Mouse (Mus musculus) forebrain, embryonic 15.5 days (tissue): ENCODE results near the gene Ggt1. TPM values are rescaled to one million over a fixed set of nuclear protein-coding genes. Genes with fewer than 3 reads are reported as not detected.

Experiments
- ATAC-seq: fragments of 200-750 bp; cut with Nextera tagmentation; replicated peaks from 2 replicates; pipeline ENCODE4 v1.8.0; 2017; ENCODE audit warnings: mild to moderate bottlenecking, moderate TSS enrichment, moderate library complexity
- H3K27ac ChIP-seq: fragments of 300-500 bp; sonication (generic); replicated peaks from 2 replicates; pipeline ENCODE4 v1.5.1; 2015; ENCODE audit warnings: mild to moderate bottlenecking, inconsistent platforms
- H3K27me3 ChIP-seq: fragments of 300-500 bp; sonication (generic); 2 replicates; pipeline ENCODE4 v1.6.1; 2015; ENCODE audit warnings: inconsistent platforms
- H3K36me3 ChIP-seq: fragments of 300-500 bp; sonication (generic); 2 replicates; pipeline ENCODE4 v1.6.1; 2015; ENCODE audit warnings: mild to moderate bottlenecking, inconsistent platforms
- H3K4me1 ChIP-seq: fragments of 300-500 bp; sonication (generic); 2 replicates; pipeline ENCODE4 v1.6.1; 2015; ENCODE audit warnings: inconsistent platforms
- H3K4me2 ChIP-seq: fragments of 300-500 bp; sonication (generic); replicated peaks from 2 replicates; pipeline ENCODE4 v1.6.1; 2015; ENCODE audit warnings: mild to moderate bottlenecking, inconsistent platforms
- H3K4me3 ChIP-seq: fragments of 300-500 bp; sonication (generic); 2 replicates; pipeline ENCODE4 v1.5.1; 2015; ENCODE audit warnings: mild to moderate bottlenecking, inconsistent platforms
- H3K9ac ChIP-seq: fragments of 300-500 bp; sonication (generic); replicated peaks from 2 replicates; pipeline ENCODE4 v1.6.1; 2015; ENCODE audit warnings: mild to moderate bottlenecking, inconsistent platforms
- H3K9me3 ChIP-seq: fragments of 300-500 bp; sonication (generic); 2 replicates; pipeline ENCODE4 v1.6.1; 2016; ENCODE audit warnings: inconsistent platforms
- WGBS: fragments of 180-500 bp; shearing (Covaris S2); methylation state at CpG from one replicate; pipeline ENCODE4 v1.1.7; 2015; ENCODE audit warnings: mixed read lengths; 5-methylcytosine and 5-hydroxymethylcytosine counted together
- polyA plus RNA-seq: library from polyadenylated mRNA; unstranded; fragments of >200 nt; fragmentation: Nextera tagmentation; extraction: Ambion mirVana; gene quantifications from 2 replicates; pipeline ENCODE4 v1.2.1, GENCODE M21; 2015

Gene Ggt1
- polyA plus RNA-seq, 1 experiment from 2014 or later = 0.67 TPM

DNA sequence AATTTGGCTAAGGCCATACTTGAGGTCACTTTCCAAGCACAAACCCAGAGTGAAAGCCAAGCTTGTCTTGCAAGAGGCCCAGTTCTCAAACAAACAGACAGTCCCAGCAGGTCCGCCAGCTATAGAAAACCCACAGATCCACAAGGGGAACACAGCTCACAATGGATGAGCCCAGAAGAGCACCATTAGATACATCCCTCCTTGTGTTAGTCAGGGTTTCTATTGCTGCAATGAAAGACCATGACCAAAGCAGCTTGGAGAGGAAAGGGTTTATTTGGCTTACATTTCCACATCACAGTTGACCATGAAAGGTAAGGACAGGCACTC is 25.1 kb downstream of the Ggt1 start:
- ATAC-seq = peak; percentile 26
- no peaks in the 10 kb centered on the region for H3K36me3 ChIP-seq
- H3K27me3 ChIP-seq = no peaks in the 10 kb centered on the region
- H3K9ac ChIP-seq = no peak overlapping the region
- WGBS = 74% methylated on average over 1 of the region's 1 CpGs
- 0 out of 2 replicates have a peak overlapping the region, but pooled peaks have one; percentile 17 for H3K27ac ChIP-seq
- no peak overlapping the region for H3K4me2 ChIP-seq
- no peaks in the 10 kb centered on the region for H3K9me3 ChIP-seq
- no peak overlapping the region for H3K4me3 ChIP-seq
- H3K4me1 ChIP-seq = peaks cover 14% of the 10 kb centered on the region

DNA sequence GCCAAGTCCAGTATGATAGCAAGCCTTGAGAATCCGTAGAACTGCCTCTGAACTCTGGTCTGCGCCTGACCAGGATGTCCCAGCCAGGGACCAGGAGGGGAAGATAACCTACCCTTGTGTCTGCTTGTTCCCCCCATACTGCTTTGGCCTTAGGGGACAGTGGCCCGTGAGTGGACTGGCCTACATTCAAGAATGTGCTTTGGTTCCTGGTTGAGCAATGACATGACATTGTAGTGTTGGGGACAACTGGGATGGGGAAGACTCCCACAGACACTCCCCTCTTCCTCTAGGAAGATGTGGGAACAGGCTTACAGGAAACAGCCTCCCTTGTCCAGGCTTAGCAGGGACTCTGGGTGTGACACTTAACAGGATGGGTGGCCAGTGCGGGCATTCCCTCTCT is 26.4 kb downstream of the Ggt1 start:
- ATAC-seq = no peak
- Histone ChIP-seq H3K4me3 (no peak overlapping the region), H3K36me3 (no peaks in the 10 kb centered on the region), H3K4me1 (peaks cover 14% of the 10 kb centered on the region), H3K27me3 (no peaks in the 10 kb centered on the region), H3K9ac (no peak overlapping the region), H3K27ac (no peak overlapping the region), H3K9me3 (no peaks in the 10 kb centered on the region), H3K4me2 (no peak overlapping the region)
- WGBS = 93% methylated on average over 4 of the region's 4 CpGs

DNA sequence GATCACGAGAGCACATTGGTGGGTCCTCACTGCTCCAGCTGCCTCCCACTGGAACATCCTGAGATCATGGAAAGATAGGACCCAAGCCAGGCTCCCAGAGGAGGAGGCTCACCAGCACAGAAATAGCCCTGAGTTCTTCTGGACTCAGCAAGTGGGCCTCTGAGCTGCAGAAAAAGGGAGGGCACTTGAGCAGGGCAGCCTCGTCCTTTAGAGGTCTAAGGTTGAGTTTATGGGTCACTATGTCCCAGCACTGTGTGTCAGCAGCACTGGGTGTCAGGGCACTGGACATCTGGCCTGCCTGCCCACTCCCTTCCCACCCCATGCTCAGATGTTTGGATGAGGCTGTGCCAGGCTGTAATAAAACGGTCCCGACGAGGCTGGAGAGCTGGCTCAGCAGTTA is 26.9 kb downstream of the Ggt1 start:
- H3K36me3 ChIP-seq = no peaks in the 10 kb centered on the region
- no peak overlapping the region for H3K9ac ChIP-seq
- H3K27me3 ChIP-seq = no peaks in the 10 kb centered on the region
- 75% methylated on average over 5 of the region's 5 CpGs for WGBS
- ATAC-seq = no peak
- no peak overlapping the region for H3K4me3 ChIP-seq
- H3K4me2 ChIP-seq = no peak overlapping the region
- H3K27ac ChIP-seq = no peak overlapping the region
- no peaks in the 10 kb centered on the region for H3K9me3 ChIP-seq
- peaks cover 14% of the 10 kb centered on the region for H3K4me1 ChIP-seq

DNA sequence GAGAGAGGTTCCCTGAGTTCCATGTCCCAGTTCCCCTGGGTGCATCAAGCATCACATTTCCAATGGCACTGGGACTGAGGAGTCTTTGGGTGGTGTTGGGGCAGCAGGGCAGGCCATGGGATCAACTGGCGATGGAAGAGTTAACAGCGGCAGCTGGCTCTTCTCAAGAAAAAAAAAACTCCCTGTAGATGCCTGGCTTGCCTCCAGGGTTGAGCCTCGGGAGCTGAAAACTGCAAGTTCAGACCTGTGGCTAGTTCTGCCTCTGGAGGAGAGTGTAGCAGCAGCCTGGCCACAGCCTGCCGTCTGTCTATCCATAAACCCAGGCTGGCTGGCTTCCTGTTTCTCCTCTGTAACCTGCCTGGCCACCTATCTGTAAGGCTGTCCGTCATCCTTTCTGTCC is 27.7 kb downstream of the Ggt1 start, which contains the start of gene Ggt5:
Gene Ggt5 (plus strand): TSS at position 212 of the 400 bp plus-strand sequence.
- no peak within 1 kb of the TSS for H3K4me3 ChIP-seq
- no peaks in the 10 kb centered on the region for H3K9me3 ChIP-seq
- H3K36me3 ChIP-seq = no peaks in the 10 kb centered on the region
- 32% methylated on average over 5 of the region's 5 CpGs for WGBS
- no peak for ATAC-seq
- peaks cover 14% of the 10 kb centered on the region for H3K4me1 ChIP-seq
- no peak within 1 kb of the TSS for H3K4me2 ChIP-seq
- H3K27me3 ChIP-seq = no peaks in the 10 kb centered on the region
- no peak within 1 kb of the TSS for H3K27ac ChIP-seq
- H3K9ac ChIP-seq = no peak within 1 kb of the TSS

DNA sequence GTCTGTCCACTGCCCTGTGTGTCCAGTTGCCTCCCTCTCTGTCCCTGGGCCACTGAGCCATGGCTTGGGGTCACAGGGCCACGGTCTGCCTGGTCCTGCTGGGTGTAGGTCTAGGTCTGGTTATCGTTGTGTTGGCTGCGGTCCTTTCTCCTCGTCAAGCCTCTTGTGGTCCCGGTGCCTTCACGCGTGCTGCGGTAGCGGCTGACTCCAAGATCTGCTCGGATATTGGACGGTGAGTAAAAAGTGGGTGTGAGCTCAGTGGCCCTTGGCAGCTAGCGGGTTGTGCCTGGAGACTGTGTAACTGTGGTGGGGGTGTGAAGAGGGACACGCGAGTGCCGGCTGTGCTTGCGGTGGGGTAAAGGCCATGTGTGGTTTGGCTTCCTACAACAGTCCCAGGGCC is 28.2 kb downstream of the Ggt1 start:
- 83% methylated on average over 16 of the region's 16 CpGs for WGBS
- no peaks in the 10 kb centered on the region for H3K36me3 ChIP-seq
- H3K27me3 ChIP-seq = no peaks in the 10 kb centered on the region

DNA sequence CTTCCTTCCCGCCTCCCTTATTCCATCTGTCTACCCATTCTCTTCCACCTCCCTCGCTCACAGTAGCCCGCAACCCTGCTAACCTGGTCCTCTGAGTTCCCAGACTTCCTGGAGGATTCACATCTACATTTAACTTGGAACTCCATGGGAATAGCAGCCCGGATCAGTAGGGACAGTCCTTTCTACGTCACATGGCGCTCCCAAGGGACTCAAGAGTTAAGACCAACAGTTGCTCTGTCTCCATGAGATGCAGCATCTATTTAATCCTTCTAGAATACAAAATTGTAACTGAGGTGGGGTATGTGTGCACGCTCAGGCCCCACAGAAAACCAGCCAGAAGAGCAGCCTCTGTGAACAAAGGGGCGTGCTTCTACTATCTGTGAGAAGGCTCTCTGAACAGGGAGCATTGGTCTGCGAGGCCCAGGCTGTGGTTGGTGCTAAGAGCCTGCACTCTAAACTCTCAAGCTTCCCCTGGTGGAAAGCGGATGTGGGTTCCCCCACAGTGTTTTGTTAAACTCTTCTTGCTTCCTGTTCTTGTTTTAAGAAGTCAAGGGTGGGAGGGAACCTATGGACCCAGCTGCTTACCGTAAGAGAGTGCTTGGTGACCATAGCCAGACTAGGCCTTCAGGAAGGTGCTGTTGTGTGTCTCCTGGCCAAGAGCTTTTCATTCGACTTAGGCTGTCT is 29.9 kb downstream of the Ggt1 start:
- 82% methylated on average over 12 of the region's 12 CpGs for WGBS
- no peak overlapping the region for H3K27ac ChIP-seq
- no peak overlapping the region for H3K4me3 ChIP-seq
- H3K9me3 ChIP-seq = no peaks in the 10 kb centered on the region
- no peaks in the 10 kb centered on the region for H3K36me3 ChIP-seq
- no peak overlapping the region for H3K9ac ChIP-seq
- no peak for ATAC-seq
- H3K27me3 ChIP-seq = no peaks in the 10 kb centered on the region
- H3K4me1 ChIP-seq = peaks cover 9% of the 10 kb centered on the region
- no peak overlapping the region for H3K4me2 ChIP-seq

More for the DNA sequence above, 28.2 kb downstream of the Ggt1 start:
- no peak overlapping the region for H3K4me3 ChIP-seq
- H3K9me3 ChIP-seq = no peaks in the 10 kb centered on the region
- H3K27ac ChIP-seq = no peak overlapping the region
- no peak overlapping the region for H3K9ac ChIP-seq
- H3K4me2 ChIP-seq = no peak overlapping the region
- no peak for ATAC-seq
- peaks cover 14% of the 10 kb centered on the region for H3K4me1 ChIP-seq

DNA sequence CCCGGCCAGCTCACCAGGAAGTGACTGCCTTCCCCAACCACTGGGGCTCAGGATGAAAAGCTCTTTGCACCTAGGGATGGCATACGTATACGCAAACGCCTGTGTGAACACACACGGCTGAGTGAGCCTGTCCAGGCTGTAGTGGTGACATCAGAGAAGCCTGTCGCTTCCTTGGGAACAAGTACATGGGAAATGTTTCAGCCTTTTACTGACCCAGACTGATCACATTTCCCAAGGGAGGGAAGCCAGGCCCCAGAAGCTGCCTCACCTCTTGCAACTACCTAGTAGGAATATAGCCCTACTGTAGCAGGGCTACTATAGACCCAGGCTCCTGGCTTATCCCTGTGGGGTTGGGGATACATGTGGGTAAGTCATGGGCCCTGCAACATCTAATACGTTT is 31.2 kb downstream of the Ggt1 start:
- 80% methylated on average over 7 of the region's 7 CpGs for WGBS
- no peaks in the 10 kb centered on the region for H3K27me3 ChIP-seq
- ATAC-seq = no peak
- H3K27ac ChIP-seq = no peak overlapping the region
- peaks cover 7% of the 10 kb centered on the region for H3K4me1 ChIP-seq
- H3K4me3 ChIP-seq = no peak overlapping the region
- H3K4me2 ChIP-seq = no peak overlapping the region
- no peaks in the 10 kb centered on the region for H3K36me3 ChIP-seq
- H3K9me3 ChIP-seq = no peaks in the 10 kb centered on the region
- no peak overlapping the region for H3K9ac ChIP-seq

DNA sequence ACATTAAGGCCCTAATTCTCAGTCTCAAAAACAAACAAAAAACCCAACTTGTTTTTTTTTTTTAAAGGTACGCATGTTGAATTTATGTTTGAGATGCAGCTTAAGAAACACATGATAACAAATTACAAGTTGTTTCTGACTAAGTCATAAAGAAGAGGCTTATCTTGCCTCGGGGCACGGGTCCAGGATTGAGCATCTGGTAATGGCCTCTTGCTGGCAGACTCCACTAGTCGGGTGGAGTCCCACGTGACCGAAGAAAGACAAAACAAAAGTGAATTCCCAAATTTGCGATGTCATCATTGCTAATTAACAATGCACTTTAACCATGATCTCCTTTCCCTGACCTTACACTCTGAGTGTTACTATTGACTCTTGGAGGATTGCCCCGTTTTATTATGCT is 34.6 kb downstream of the Ggt1 start:
- Histone ChIP-seq H3K9me3 (no peaks in the 10 kb centered on the region), H3K4me3 (no peak overlapping the region), H3K4me2 (no peak overlapping the region), H3K27ac (no peak overlapping the region), H3K4me1 (no peaks in the 10 kb centered on the region; the same call in 1 of the 2 replicates), H3K9ac (no peak overlapping the region), H3K27me3 (no peaks in the 10 kb centered on the region), H3K36me3 (no peaks in the 10 kb centered on the region)
- WGBS = 71% methylated on average over 8 of the region's 8 CpGs
- ATAC-seq = no peak

DNA sequence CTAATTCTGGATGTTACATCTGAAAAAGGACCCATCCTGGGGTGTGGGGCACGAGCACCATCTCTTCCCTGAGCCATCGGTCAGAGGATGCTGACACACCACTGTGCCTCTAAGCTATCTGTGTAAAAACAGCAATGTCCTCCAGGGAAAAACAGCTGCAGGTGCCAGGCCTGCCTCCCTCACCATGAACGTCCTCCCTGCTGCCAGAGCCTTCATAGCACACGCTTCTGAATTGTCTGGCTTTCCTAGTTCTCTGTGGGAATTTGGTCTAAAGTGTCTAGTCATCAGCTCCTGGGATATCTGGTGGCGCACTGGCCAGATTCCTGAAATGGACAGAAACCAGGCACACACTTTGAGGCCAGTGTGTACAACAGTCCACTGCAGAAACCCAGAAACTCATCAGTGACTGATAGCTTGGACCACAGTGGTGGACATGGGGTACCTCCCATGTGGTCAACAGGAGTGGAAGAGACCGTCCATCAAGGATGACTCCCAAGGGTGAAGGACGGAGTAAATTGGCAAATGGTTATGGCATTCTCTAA is 38.9 kb downstream of the Ggt1 start:
- 87% methylated on average over 7 of the region's 7 CpGs for WGBS
- H3K36me3 ChIP-seq = no peaks in the 10 kb centered on the region

DNA sequence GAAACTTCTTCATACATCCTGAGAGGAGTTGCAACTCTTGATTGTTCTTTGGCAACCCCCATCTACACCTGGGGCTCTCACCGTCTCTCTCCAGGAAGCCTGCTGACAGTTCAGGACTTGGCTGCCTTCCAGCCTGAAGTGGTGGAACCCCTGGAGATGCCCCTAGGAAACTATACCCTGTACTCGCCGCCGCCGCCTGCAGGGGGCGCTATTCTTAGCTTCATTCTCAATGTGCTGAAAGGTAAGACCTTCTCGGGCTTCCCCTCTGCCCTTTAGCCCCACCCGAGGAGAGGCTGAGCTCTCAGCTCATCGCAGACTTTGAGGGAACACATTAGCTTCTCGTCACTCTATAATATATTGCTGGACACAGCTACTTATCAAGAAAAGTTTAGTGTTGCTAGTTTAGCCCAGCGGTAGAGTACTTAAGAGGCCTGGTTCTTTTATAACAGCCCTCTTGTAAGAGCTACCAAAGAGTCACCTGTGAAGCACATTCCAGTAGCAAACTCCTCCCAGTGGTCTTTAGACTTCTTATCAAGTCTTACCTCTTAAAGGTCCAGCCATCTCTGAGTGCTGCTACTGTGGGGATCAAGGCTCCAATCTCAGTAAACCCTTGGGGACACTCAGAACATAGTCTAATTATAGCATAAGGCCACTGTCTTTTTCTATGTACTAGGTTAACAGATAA is 43.9 kb downstream of the Ggt1 start:
- Histone ChIP-seq H3K4me1 (no peaks in the 10 kb centered on the region), H3K4me2 (no peak overlapping the region), H3K9me3 (no peaks in the 10 kb centered on the region), H3K9ac (no peak overlapping the region), H3K27ac (no peak overlapping the region), H3K36me3 (no peaks in the 10 kb centered on the region), H3K27me3 (no peaks in the 10 kb centered on the region), H3K4me3 (no peak overlapping the region)
- ATAC-seq = no peak
- 45% methylated on average over 11 of the region's 11 CpGs for WGBS

More for the DNA sequence above, 38.9 kb downstream of the Ggt1 start:
- Histone ChIP-seq H3K9ac (no peak overlapping the region), H3K9me3 (no peaks in the 10 kb centered on the region), H3K27me3 (no peaks in the 10 kb centered on the region), H3K4me2 (no peak overlapping the region), H3K27ac (no peak overlapping the region), H3K4me3 (no peak overlapping the region), H3K4me1 (no peaks in the 10 kb centered on the region; the same call in 1 of the 2 replicates)
- no peak for ATAC-seq

DNA sequence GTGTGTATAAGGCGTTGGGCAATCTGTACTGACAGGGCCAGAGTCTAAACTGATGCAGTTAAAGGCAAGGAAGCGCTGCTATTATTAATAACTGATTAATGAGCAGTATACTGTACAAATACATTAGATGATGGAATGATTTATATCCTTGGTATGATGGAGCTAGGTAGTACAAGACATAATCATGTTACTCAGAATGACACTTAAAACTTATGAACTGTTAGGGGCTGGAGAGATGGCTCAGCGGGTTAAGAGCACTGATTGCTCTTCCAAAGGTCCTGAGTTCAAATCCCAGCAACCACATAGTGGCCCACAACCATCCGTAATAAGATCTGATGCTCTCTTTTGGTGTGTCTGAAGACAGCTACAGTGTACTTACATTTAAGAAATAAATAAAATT is 45.8 kb downstream of the Ggt1 start:
- Histone ChIP-seq H3K9ac (no peak overlapping the region), H3K4me1 (no peaks in the 10 kb centered on the region), H3K9me3 (no peaks in the 10 kb centered on the region), H3K36me3 (no peaks in the 10 kb centered on the region), H3K4me3 (no peak overlapping the region), H3K27ac (no peak overlapping the region), H3K27me3 (no peaks in the 10 kb centered on the region), H3K4me2 (no peak overlapping the region)
- no peak for ATAC-seq
- WGBS = 91% methylated on average over 4 of the region's 4 CpGs

DNA sequence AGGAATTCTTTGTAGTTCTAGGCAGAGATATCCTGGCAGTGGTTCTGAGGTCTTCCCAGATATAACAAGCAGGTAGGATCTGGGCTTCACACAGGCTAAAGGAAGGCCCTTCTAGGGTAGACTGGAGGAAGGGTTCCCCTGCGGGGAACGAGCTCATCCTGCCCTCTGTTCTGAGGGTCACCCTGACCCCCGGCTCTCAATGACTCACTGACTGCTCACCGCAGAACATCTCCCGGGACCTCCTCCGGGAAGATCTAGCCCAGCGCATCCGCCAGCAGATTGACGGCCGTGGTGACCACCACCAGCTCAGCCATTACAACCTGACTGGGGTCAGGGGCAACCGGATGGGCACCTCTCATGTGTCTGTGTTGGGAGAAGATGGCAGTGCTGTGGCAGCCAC is 47.6 kb downstream of the Ggt1 start:
- Histone ChIP-seq H3K36me3 (no peaks in the 10 kb centered on the region), H3K4me2 (no peak overlapping the region), H3K4me3 (no peak overlapping the region), H3K27me3 (no peaks in the 10 kb centered on the region), H3K9me3 (no peaks in the 10 kb centered on the region), H3K4me1 (no peaks in the 10 kb centered on the region), H3K9ac (no peak overlapping the region), H3K27ac (no peak overlapping the region)
- 95% methylated on average over 11 of the region's 11 CpGs for WGBS
- ATAC-seq = no peak
